Mouse (Mus musculus) C3H10T1/2 (cell line): ENCODE data around the gene Mtmr10. TPM values are rescaled to one million over a fixed set of nuclear protein-coding genes. Genes with fewer than 3 reads are reported as not detected.

ENCODE experiments used
- polyA plus RNA-seq, 2 experiments: library from polyadenylated mRNA; unstranded; fragments of >200 nt; fragmentation: generic; extraction: Trizol; gene quantifications; one replicate each; pipeline ENCODE4 v1.2.1; 2012; ENCODE audit warnings: missing spikeins in 2 of 2

Gene Mtmr10
- 1 to 10 TPM; 1.4 to 4.4 TPM for polyA plus RNA-seq

GRCm38 (mm10) chr7:64287414-64288091, at the start of gene Mtmr10:
Gene Mtmr10, plus strand, starts transcription at chr7:64287653.

GRCm38 (mm10) chr7:64373830-64374562, 86.5 kb downstream of the Mtmr10 start, which contains the start of gene Fan1:
Gene Fan1, minus strand, starts transcription at chr7:64374095.

Other genes with a start within 250 kb of the Mtmr10 start
- gene Trpm1, start 133.8 kb upstream of the Mtmr10 start, polyA plus RNA-seq = under 1 TPM; 0.12 to 0.42 TPM
- 1 to 10 TPM in 1 of 2 experiments, under 1 TPM in 1; 0.26 to 2.2 TPM for gene Fan1, start 86.4 kb downstream of the Mtmr10 start, polyA plus RNA-seq
- 1 to 10 TPM in 1 of 2 experiments, under 1 TPM in 1; 0.74 to 1.7 TPM for gene Mphosph10, start 104.6 kb downstream of the Mtmr10 start, polyA plus RNA-seq
- 10 to 100 TPM in 1 of 2 experiments, 1 to 10 TPM in 1; 9.8 to 57.0 TPM for gene Mcee, start 105.0 kb downstream of the Mtmr10 start, polyA plus RNA-seq
- not detected for gene Apba2, start 214.1 kb downstream of the Mtmr10 start, polyA plus RNA-seq